Mouse (Mus musculus) myocyte (in vitro differentiated cells): ENCODE results near the gene Serpine1.

Experiments
- CEBPB ChIP-seq: IDR thresholded peaks from 2 replicates; pipeline ENCODE4 v1.6.1; 2011; ENCODE audit warnings: mild to moderate bottlenecking, moderate library complexity; ENCODE audit not compliant: poor library complexity, insufficient read depth, severe bottlenecking
- E2F4 ChIP-seq: IDR thresholded peaks from one replicate; pipeline ENCODE4 v1.6.1; 2011; ENCODE audit warnings: mild to moderate bottlenecking, control low read depth, moderate library complexity; ENCODE audit not compliant: insufficient read depth
- MAX ChIP-seq: IDR thresholded peaks from one replicate; pipeline ENCODE4 v1.6.1; 2011; ENCODE audit warnings: low read depth, mild to moderate bottlenecking, control low read depth
- MYOD1 ChIP-seq, 3 experiments: IDR thresholded peaks; one replicate each; pipeline ENCODE4 v1.6.1; 2011; ENCODE audit warnings: control low read depth in 2 of 3, low read depth in 2 of 3, mild to moderate bottlenecking in 2 of 3, moderate library complexity in 1 of 3; ENCODE audit not compliant: insufficient read length in 2 of 3, control insufficient read depth in 1 of 3
- MYOG ChIP-seq, 3 experiments: IDR thresholded peaks; one replicate each; pipeline ENCODE4 v1.6.1; 2011; ENCODE audit warnings: control low read depth in 2 of 3, low read depth in 2 of 3, mild to moderate bottlenecking in 2 of 3; ENCODE audit not compliant: insufficient read length in 2 of 3, control insufficient read depth in 1 of 3, insufficient read depth in 1 of 3
- POLR2A ChIP-seq: IDR thresholded peaks from one replicate; pipeline ENCODE4 v1.6.1; 2011; ENCODE audit warnings: low read depth, mild to moderate bottlenecking, control low read depth, moderate library complexity; ENCODE audit not compliant: insufficient read length
- POLR2AphosphoS2 ChIP-seq: IDR thresholded peaks from one replicate; pipeline ENCODE4 v1.6.1; 2011; ENCODE audit warnings: low read depth, control low read depth; ENCODE audit not compliant: insufficient read length
- REST ChIP-seq: IDR thresholded peaks from one replicate; pipeline ENCODE4 v1.6.1; 2011; ENCODE audit warnings: mild to moderate bottlenecking, control low read depth, moderate library complexity; ENCODE audit not compliant: insufficient read depth, insufficient read length
- SRF ChIP-seq: IDR thresholded peaks from one replicate; pipeline ENCODE4 v1.6.1; 2011; ENCODE audit warnings: low read depth; ENCODE audit not compliant: control insufficient read depth, insufficient read length
- TCF12 ChIP-seq: IDR thresholded peaks from one replicate; pipeline ENCODE4 v1.6.1; 2011; ENCODE audit warnings: mild to moderate bottlenecking, control low read depth; ENCODE audit not compliant: poor library complexity, insufficient read depth, severe bottlenecking
- USF1 ChIP-seq: IDR thresholded peaks from one replicate; pipeline ENCODE4 v1.6.1; 2011; ENCODE audit warnings: low read depth, mild to moderate bottlenecking, control low read depth, moderate library complexity

GRCm38 (mm10) chr5:137031076-137032032, 40.7 kb downstream of the Serpine1 start:
- TF ChIP-seq MAX (peak; percentile 25), POLR2AphosphoS2 (no peak), POLR2A (no peak), TCF12 (no peak), USF1 (no peak), MYOD1 (IDR thresholded peaks at IDR 0.05; ENCODE audit: control insufficient read depth in 1 of 3, insufficient read length in 2 of 3, low read depth in 2 of 3) (no peak), MYOG (IDR thresholded peaks at IDR 0.05; ENCODE audit: control insufficient read depth in 1 of 3, insufficient read depth in 1 of 3, insufficient read length in 2 of 3, low read depth in 2 of 3) (no peak), E2F4 (no peak), REST (peak; percentile 92), CEBPB (no peak), SRF (no peak)
